In the genomic region with DNA sequence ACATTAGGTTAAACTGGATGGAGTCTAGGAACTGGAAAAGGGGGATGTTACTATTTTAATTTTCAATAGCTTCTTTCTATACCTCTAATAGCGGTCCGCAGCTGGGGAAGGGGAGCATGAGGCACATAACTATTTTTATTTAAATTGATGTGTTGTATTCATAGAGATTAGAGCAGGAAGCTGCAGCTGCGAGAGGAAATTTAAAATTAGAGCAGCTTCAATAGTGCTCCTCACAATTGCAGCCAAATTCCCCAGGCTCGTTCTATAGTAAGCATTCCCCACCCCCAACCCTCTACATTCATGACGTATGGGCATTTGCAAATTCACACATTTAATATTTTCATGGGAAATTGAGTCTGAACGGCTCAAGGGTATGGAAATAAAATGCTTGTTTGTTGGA, we compare ENCODE assay signal across 24 mouse cellular contexts.
DNase-seq lines count a peak whose midpoint lies in the region; ATAC-seq and TF ChIP-seq lines count a peak whose summit lies in the region.
"Had no signal": no experiment of that assay in that cellular context is flagged by ENCODE, and none has a peak within 500 bp of the region (broad histone marks: within the 10 kb centered on the region; RNA-seq: fewer than 3 reads in every experiment).

No protein-coding gene starts in this region.

- DNase-seq in layer of hippocampus, adult 9-11 months, result peak; percentile 22
- DNase-seq in layer of hippocampus, adult 2 months (ENCODE audit: low spot score in 2 of 2), result no peak
- DNase-seq in right cerebral cortex, adult 18-20 months, result peak; percentile 20
- no peak for DNase-seq in right cerebral cortex, postnatal 14 days
- peak; percentile 36 for DNase-seq in forebrain, postnatal 0 days
- DNase-seq in retina, embryonic 14.5 days (ENCODE audit: low spot score), result no peak
- DNase-seq: adrenal gland, adult 8-10 months; cerebellum, adult 11 months; cerebellum, postnatal 14 days; embryo, embryonic 11 days; layer of hippocampus, postnatal 36 days; lung, adult 2 months; lung, postnatal 4 days; thymus, postnatal 36 days had no signal

- H3K4me1 ChIP-seq in forebrain, embryonic 13.5 days, result peaks cover 28% of the 10 kb centered on the region
- 0 out of 2 replicates have a peak, but pooled peaks cover 3% of the 10 kb centered on the region for H3K4me1 ChIP-seq in forebrain, embryonic 12.5 days
- no peaks in the 10 kb centered on the region; the same call in 1 of the 2 replicates for H3K4me1 ChIP-seq in forebrain, postnatal 0 days (ENCODE audit: insufficient read depth)
- H3K4me1 ChIP-seq: intestine, embryonic 15.5 days; limb, embryonic 12.5 days; liver, embryonic 12.5 days; neural tube, embryonic 12.5 days had no signal

- H3K4me2 ChIP-seq in forebrain, embryonic 13.5 days, result no peak overlapping the region
- no peak overlapping the region for H3K4me2 ChIP-seq in forebrain, embryonic 12.5 days
- no peak overlapping the region for H3K4me2 ChIP-seq in forebrain, postnatal 0 days (ENCODE audit: low read depth)
- H3K4me2 ChIP-seq: heart, embryonic 11.5 days; hindbrain, embryonic 14.5 days; intestine, embryonic 15.5 days; limb, embryonic 12.5 days; liver, embryonic 12.5 days; neural tube, embryonic 12.5 days had no signal

- H3K27me3 ChIP-seq in forebrain, embryonic 13.5 days, result no peaks in the 10 kb centered on the region
- H3K27me3 ChIP-seq in forebrain, embryonic 12.5 days, result no peaks in the 10 kb centered on the region
- H3K27me3 ChIP-seq in forebrain, postnatal 0 days (ENCODE audit: insufficient read depth, low read length), result no peaks in the 10 kb centered on the region
- H3K27me3 ChIP-seq: intestine, embryonic 15.5 days; limb, embryonic 12.5 days; liver, embryonic 12.5 days; neural tube, embryonic 12.5 days; Patski had no signal

- no peak overlapping the region for H3K9ac ChIP-seq in forebrain, embryonic 13.5 days
- no peak overlapping the region for H3K9ac ChIP-seq in forebrain, embryonic 12.5 days
- no peak overlapping the region for H3K9ac ChIP-seq in forebrain, postnatal 0 days
- H3K9ac ChIP-seq: hindbrain, embryonic 14.5 days; intestine, embryonic 15.5 days; limb, embryonic 12.5 days; liver, embryonic 12.5 days; neural tube, embryonic 12.5 days had no signal

- peak; percentile 75 for ATAC-seq in forebrain, embryonic 13.5 days
- ATAC-seq in forebrain, embryonic 12.5 days (ENCODE audit: low FRiP score), result no peak
- peak; percentile 74 for ATAC-seq in forebrain, postnatal 0 days
- ATAC-seq: CD4-positive, CD25-positive, alpha-beta regulatory T cell, adult 4 months; intestine, embryonic 15.5 days; liver, embryonic 12.5 days; Patski had no signal

- WGBS in forebrain, embryonic 13.5 days, result 42% methylated on average over 6 of the region's 6 CpGs
- WGBS in forebrain, embryonic 12.5 days, result 52% methylated on average over 6 of the region's 6 CpGs
- WGBS in forebrain, postnatal 0 days, result 39% methylated on average over 6 of the region's 6 CpGs

- no peak for TF ChIP-seq CTCF in layer of hippocampus, adult 2 months (conservative IDR thresholded peaks at IDR 0.05)
- TF ChIP-seq CTCF in forebrain, postnatal 0 days (IDR thresholded peaks at IDR 0.05; ENCODE audit: low read depth), result no peak

- no peaks in the 10 kb centered on the region for H3K9me3 ChIP-seq in forebrain, embryonic 13.5 days (replicated peaks)
- H3K9me3 ChIP-seq in forebrain, embryonic 12.5 days, result no peaks in the 10 kb centered on the region
- no peaks in the 10 kb centered on the region for H3K9me3 ChIP-seq in forebrain, postnatal 0 days (ENCODE audit: low read length)
- H3K9me3 ChIP-seq: intestine, embryonic 15.5 days; limb, embryonic 12.5 days; liver, embryonic 12.5 days; neural tube, embryonic 12.5 days had no signal

- no peaks in the 10 kb centered on the region for H3K36me3 ChIP-seq in forebrain, embryonic 13.5 days (ENCODE audit: poor library complexity, severe bottlenecking)
- no peaks in the 10 kb centered on the region for H3K36me3 ChIP-seq in forebrain, embryonic 12.5 days (replicated peaks)
- no peaks in the 10 kb centered on the region for H3K36me3 ChIP-seq in forebrain, postnatal 0 days (ENCODE audit: insufficient read depth)
- H3K36me3 ChIP-seq: intestine, embryonic 15.5 days; limb, embryonic 12.5 days; liver, embryonic 12.5 days; neural tube, embryonic 12.5 days had no signal

- H3K27ac ChIP-seq in forebrain, embryonic 13.5 days, result no peak overlapping the region
- no peak overlapping the region for H3K27ac ChIP-seq in forebrain, embryonic 12.5 days
- no peak overlapping the region for H3K27ac ChIP-seq in layer of hippocampus, adult 2 months
- peak overlapping the region; percentile 51; the same call in 1 of the 2 replicates for H3K27ac ChIP-seq in forebrain, postnatal 0 days (ENCODE audit: low read depth, low read length)
- H3K27ac ChIP-seq: hindbrain, embryonic 14.5 days; intestine, embryonic 15.5 days; limb, embryonic 12.5 days; liver, embryonic 12.5 days; neural tube, embryonic 12.5 days had no signal

- no peak overlapping the region for H3K4me3 ChIP-seq in forebrain, embryonic 13.5 days
- H3K4me3 ChIP-seq in forebrain, embryonic 12.5 days (replicated peaks), result no peak overlapping the region
- H3K4me3 ChIP-seq in layer of hippocampus, adult 2 months, result no peak overlapping the region
- no peak overlapping the region for H3K4me3 ChIP-seq in forebrain, postnatal 0 days (ENCODE audit: low read depth, low read length)
- H3K4me3 ChIP-seq: intestine, embryonic 15.5 days; limb, embryonic 12.5 days; liver, embryonic 12.5 days; neural tube, embryonic 12.5 days had no signal

Comparison
In these comparisons a context has a peak if more than half of its experiments do, and no peak if none do; other contexts are left out.
1. DNase-seq: peak in layer of hippocampus, adult 9-11 months (single experiment), right cerebral cortex, adult 18-20 months (single experiment) and forebrain, postnatal 0 days (single experiment); none in layer of hippocampus, adult 2 months (0 of 2), right cerebral cortex, postnatal 14 days (single experiment) and retina, embryonic 14.5 days (single experiment).